Mouse (Mus musculus): ENCODE measurements around the gene Cep95. TPM values are rescaled to one million over a fixed set of nuclear protein-coding genes. Genes with fewer than 3 reads are reported as not detected.
"Not testable (repeated sequence)": the region's sequence is repeated elsewhere in the genome, so short reads cannot be mapped to it uniquely, and the experiment has no call there.

Cep95 gene
- polyA plus RNA-seq, 1 experiment from 2014 or later = 21.5 TPM

- under 1% methylated on average over 6 of the region's 6 CpGs for WGBS
- peak overlapping the region; percentile 91 for H3K4me3 ChIP-seq
- peaks cover 11% of the 10 kb centered on the region for H3K4me1 ChIP-seq
- H3K36me3 ChIP-seq = peaks cover 35% of the 10 kb centered on the region
- H3K9me3 ChIP-seq = no peaks in the 10 kb centered on the region
- H3K27ac ChIP-seq = peak overlapping the region; percentile 97
- ATAC-seq (ENCODE audit: low FRiP score, low read depth) = no peak
- H3K9ac ChIP-seq = peak overlapping the region; percentile 99
- H3K4me2 ChIP-seq (replicated peaks) = peak overlapping the region; percentile 75
- no peaks in the 10 kb centered on the region for H3K27me3 ChIP-seq (replicated peaks)
Measured at GRCm38 (mm10) chr11:106789649-106790048, 597 bp downstream of the Cep95 start.

- peaks cover 50% of the 10 kb centered on the region for H3K36me3 ChIP-seq
- no peaks in the 10 kb centered on the region for H3K4me1 ChIP-seq
- WGBS = 81% methylated on average over 4 of the region's 4 CpGs
Measured at GRCm38 (mm10) chr11:106793846-106794245, 4.8 kb downstream of the Cep95 start.

GRCm38 (mm10) chr11:106795679-106796078, 6.6 kb downstream of the Cep95 start:
- 72% methylated on average over 9 of the region's 9 CpGs for WGBS
- H3K4me2 ChIP-seq (replicated peaks) = no peak overlapping the region
- no peak for ATAC-seq (ENCODE audit: low FRiP score, low read depth)
- H3K36me3 ChIP-seq = peaks cover 66% of the 10 kb centered on the region
- H3K27me3 ChIP-seq (replicated peaks) = no peaks in the 10 kb centered on the region
- no peak overlapping the region for H3K9ac ChIP-seq
- H3K27ac ChIP-seq = no peak overlapping the region
- peaks cover 5% of the 10 kb centered on the region; the same call in 1 of the 2 replicates for H3K9me3 ChIP-seq
- no peak overlapping the region for H3K4me3 ChIP-seq
- no peaks in the 10 kb centered on the region for H3K4me1 ChIP-seq

More at GRCm38 (mm10) chr11:106793846-106794245, 4.8 kb downstream of the Cep95 start:
- no peak overlapping the region for H3K9ac ChIP-seq
- H3K27ac ChIP-seq = no peak overlapping the region
- no peak overlapping the region for H3K4me2 ChIP-seq (replicated peaks)
- H3K4me3 ChIP-seq = no peak overlapping the region
- H3K27me3 ChIP-seq (replicated peaks) = no peaks in the 10 kb centered on the region
- peaks cover 5% of the 10 kb centered on the region; the same call in 1 of the 2 replicates for H3K9me3 ChIP-seq
- no peak for ATAC-seq (ENCODE audit: low FRiP score, low read depth)

- no peak overlapping the region for H3K4me2 ChIP-seq (replicated peaks)
- H3K27ac ChIP-seq = no peak overlapping the region
- H3K27me3 ChIP-seq (replicated peaks) = no peaks in the 10 kb centered on the region
- no peaks in the 10 kb centered on the region for H3K4me1 ChIP-seq
- no peak for ATAC-seq (ENCODE audit: low FRiP score, low read depth)
- no peak overlapping the region for H3K4me3 ChIP-seq
- H3K9ac ChIP-seq = no peak overlapping the region
- WGBS = 93% methylated on average over 10 of the region's 10 CpGs
- H3K9me3 ChIP-seq = peaks cover 5% of the 10 kb centered on the region; the same call in 1 of the 2 replicates
- H3K36me3 ChIP-seq = peaks cover 77% of the 10 kb centered on the region
Measured at GRCm38 (mm10) chr11:106802069-106802627, 13.1 kb downstream of the Cep95 start.

- not testable (repeated sequence) for H3K27ac ChIP-seq; H3K4me2 ChIP-seq (replicated peaks); H3K4me3 ChIP-seq; H3K27me3 ChIP-seq (replicated peaks); ATAC-seq (ENCODE audit: low FRiP score, low read depth); H3K9ac ChIP-seq; H3K4me1 ChIP-seq; H3K9me3 ChIP-seq
- peaks cover 50% of the 10 kb centered on the region for H3K36me3 ChIP-seq
- WGBS = 80% methylated on average over 1 of the region's 1 CpGs
Measured at GRCm38 (mm10) chr11:106807442-106807841, 18.4 kb downstream of the Cep95 start.

- H3K9me3 ChIP-seq = no peaks in the 10 kb centered on the region
- no peak overlapping the region for H3K27ac ChIP-seq
- H3K27me3 ChIP-seq (replicated peaks) = no peaks in the 10 kb centered on the region
- ATAC-seq (ENCODE audit: low FRiP score, low read depth) = no peak
- no peaks in the 10 kb centered on the region for H3K4me1 ChIP-seq
- peaks cover 69% of the 10 kb centered on the region for H3K36me3 ChIP-seq
- WGBS = 90% methylated on average over 7 of the region's 7 CpGs
- H3K9ac ChIP-seq = no peak overlapping the region
- no peak overlapping the region for H3K4me3 ChIP-seq
- no peak overlapping the region for H3K4me2 ChIP-seq (replicated peaks)
Measured at GRCm38 (mm10) chr11:106812410-106813136, 23.5 kb downstream of the Cep95 start.

- H3K9me3 ChIP-seq = no peaks in the 10 kb centered on the region
- no peaks in the 10 kb centered on the region for H3K27me3 ChIP-seq (replicated peaks)
- no peak overlapping the region for H3K4me2 ChIP-seq (replicated peaks)
- no peak overlapping the region for H3K27ac ChIP-seq
- H3K9ac ChIP-seq = no peak overlapping the region
- H3K4me3 ChIP-seq = no peak overlapping the region
- H3K36me3 ChIP-seq = peaks cover 78% of the 10 kb centered on the region
- 84% methylated on average over 14 of the region's 14 CpGs for WGBS
- H3K4me1 ChIP-seq = no peaks in the 10 kb centered on the region
- no peak for ATAC-seq (ENCODE audit: low FRiP score, low read depth)
Measured at GRCm38 (mm10) chr11:106814601-106815320, 25.7 kb downstream of the Cep95 start.

GRCm38 (mm10) chr11:106815331-106815730, 26.3 kb downstream of the Cep95 start:
- H3K4me3 ChIP-seq = no peak overlapping the region
- 95% methylated on average over 2 of the region's 2 CpGs for WGBS
- H3K27ac ChIP-seq = no peak overlapping the region
- no peaks in the 10 kb centered on the region for H3K27me3 ChIP-seq (replicated peaks)
- no peaks in the 10 kb centered on the region for H3K9me3 ChIP-seq
- no peaks in the 10 kb centered on the region for H3K4me1 ChIP-seq
- H3K4me2 ChIP-seq (replicated peaks) = no peak overlapping the region
- ATAC-seq (ENCODE audit: low FRiP score, low read depth) = no peak
- H3K36me3 ChIP-seq = peaks cover 81% of the 10 kb centered on the region
- no peak overlapping the region for H3K9ac ChIP-seq

- H3K27ac ChIP-seq = no peak overlapping the region
- no peaks in the 10 kb centered on the region for H3K27me3 ChIP-seq (replicated peaks)
- no peak overlapping the region for H3K4me2 ChIP-seq (replicated peaks)
- no peaks in the 10 kb centered on the region for H3K9me3 ChIP-seq
- peaks cover 81% of the 10 kb centered on the region for H3K36me3 ChIP-seq
- WGBS = 92% methylated on average over 2 of the region's 2 CpGs
- ATAC-seq (ENCODE audit: low FRiP score, low read depth) = no peak
- no peak overlapping the region for H3K9ac ChIP-seq
- H3K4me3 ChIP-seq = no peak overlapping the region
- H3K4me1 ChIP-seq = no peaks in the 10 kb centered on the region
Measured at GRCm38 (mm10) chr11:106815761-106816160, 26.7 kb downstream of the Cep95 start.

GRCm38 (mm10) chr11:106816316-106816715, 27.3 kb downstream of the Cep95 start:
- peaks cover 82% of the 10 kb centered on the region for H3K36me3 ChIP-seq

GRCm38 (mm10) chr11:106817156-106817555, 28.1 kb downstream of the Cep95 start:
- no peak for ATAC-seq (ENCODE audit: low FRiP score, low read depth)
- Histone ChIP-seq H3K27me3 (replicated peaks) (no peaks in the 10 kb centered on the region), H3K4me3 (no peak overlapping the region), H3K36me3 (peaks cover 78% of the 10 kb centered on the region), H3K9me3 (no peaks in the 10 kb centered on the region), H3K27ac (no peak overlapping the region), H3K4me2 (replicated peaks) (no peak overlapping the region), H3K9ac (no peak overlapping the region), H3K4me1 (no peaks in the 10 kb centered on the region)
- 87% methylated on average over 3 of the region's 3 CpGs for WGBS

More at GRCm38 (mm10) chr11:106816316-106816715, 27.3 kb downstream of the Cep95 start:
- H3K4me3 ChIP-seq = no peak overlapping the region
- H3K9me3 ChIP-seq = no peaks in the 10 kb centered on the region
- WGBS = 88% methylated on average over 7 of the region's 7 CpGs
- H3K27me3 ChIP-seq (replicated peaks) = no peaks in the 10 kb centered on the region
- no peak overlapping the region for H3K9ac ChIP-seq
- no peaks in the 10 kb centered on the region for H3K4me1 ChIP-seq
- H3K4me2 ChIP-seq (replicated peaks) = no peak overlapping the region
- H3K27ac ChIP-seq = no peak overlapping the region
- ATAC-seq (ENCODE audit: low FRiP score, low read depth) = no peak

GRCm38 (mm10) chr11:106817808-106818207, 28.8 kb downstream of the Cep95 start:
- Histone ChIP-seq H3K4me2 (replicated peaks) (no peak overlapping the region), H3K27me3 (replicated peaks) (no peaks in the 10 kb centered on the region), H3K4me3 (no peak overlapping the region), H3K9me3 (no peaks in the 10 kb centered on the region), H3K9ac (no peak overlapping the region), H3K4me1 (no peaks in the 10 kb centered on the region), H3K36me3 (peaks cover 78% of the 10 kb centered on the region), H3K27ac (no peak overlapping the region)
- 96% methylated on average over 6 of the region's 6 CpGs for WGBS
- ATAC-seq (ENCODE audit: low FRiP score, low read depth) = no peak

Measured in neural tube, embryonic 12.5 days (tissue).